Mouse (Mus musculus) C2C12 (cell line): ENCODE data around the gene Bicc1.

Source experiments
- CEBPB ChIP-seq: IDR thresholded peaks from one replicate; pipeline ENCODE4 v1.6.1; 2011; ENCODE audit warnings: low read depth, mild to moderate bottlenecking, control low read depth, moderate library complexity
- CTCF ChIP-seq: IDR thresholded peaks from one replicate; pipeline ENCODE4 v1.5.1; 2011; ENCODE audit not compliant: control insufficient read depth, insufficient read depth, insufficient read length
- FOSL1 ChIP-seq: IDR thresholded peaks from one replicate; pipeline ENCODE4 v1.8.0; 2011; ENCODE audit warnings: mild to moderate bottlenecking, low read length; ENCODE audit not compliant: poor library complexity, insufficient read depth, severe bottlenecking
- MAX ChIP-seq: IDR thresholded peaks from one replicate; pipeline ENCODE4 v1.6.1; 2011; ENCODE audit warnings: mild to moderate bottlenecking, control low read depth
- MYOD1 ChIP-seq: IDR thresholded peaks from one replicate; pipeline ENCODE4 v1.6.1; 2011; ENCODE audit warnings: low read depth; ENCODE audit not compliant: control insufficient read depth, insufficient read length
- MYOG ChIP-seq: IDR thresholded peaks from one replicate; pipeline ENCODE4 v1.6.1; 2011; ENCODE audit not compliant: control insufficient read depth, insufficient read length; ENCODE audit errors: extremely low read depth
- USF1 ChIP-seq: IDR thresholded peaks from one replicate; pipeline ENCODE4 v1.6.1; 2011; ENCODE audit warnings: low read depth, mild to moderate bottlenecking, control low read depth, moderate library complexity

DNA sequence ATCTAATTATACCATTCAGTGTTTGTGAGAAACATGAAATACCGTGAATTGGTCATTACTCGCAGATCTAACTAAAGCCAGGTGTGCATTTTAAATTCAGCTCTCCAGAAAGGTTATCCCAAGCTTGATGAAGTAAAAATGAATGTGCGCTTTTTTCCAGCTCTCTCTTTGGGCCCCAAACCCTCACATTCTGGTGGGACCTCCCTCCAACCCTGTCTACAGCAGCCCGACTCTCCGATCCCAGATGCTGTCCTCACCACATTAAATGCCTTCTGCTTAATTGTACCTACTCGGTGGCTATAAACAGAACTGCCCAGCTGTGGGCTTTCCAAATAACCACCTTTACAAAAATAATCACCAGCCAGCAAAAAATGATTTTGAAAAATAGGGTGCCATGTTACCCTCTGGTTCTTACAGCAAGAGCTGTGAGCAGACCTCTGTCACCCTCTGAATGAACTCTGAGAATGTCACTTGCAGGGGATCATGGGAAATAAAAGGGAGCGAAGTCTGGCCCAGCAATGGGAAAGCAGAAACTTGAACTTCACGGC, 64.7 kb downstream of the Bicc1 start:
- TF ChIP-seq CTCF = no peak
- TF ChIP-seq USF1 = no peak
- TF ChIP-seq MAX = no peak
- TF ChIP-seq MYOG = no peak
- no peak for TF ChIP-seq FOSL1
- TF ChIP-seq MYOD1 = no peak
- no peak for TF ChIP-seq CEBPB
